Mouse (Mus musculus): Measurements from ENCODE around the gene Crebbp.
A peak's percentile ranks its signal among the peaks of the same experiment; 100 is the strongest.
"Not testable (repeated sequence)": the region's sequence is repeated elsewhere in the genome, so short reads cannot be mapped to it uniquely, and the experiment has no call there.

The Crebbp gene

DNA sequence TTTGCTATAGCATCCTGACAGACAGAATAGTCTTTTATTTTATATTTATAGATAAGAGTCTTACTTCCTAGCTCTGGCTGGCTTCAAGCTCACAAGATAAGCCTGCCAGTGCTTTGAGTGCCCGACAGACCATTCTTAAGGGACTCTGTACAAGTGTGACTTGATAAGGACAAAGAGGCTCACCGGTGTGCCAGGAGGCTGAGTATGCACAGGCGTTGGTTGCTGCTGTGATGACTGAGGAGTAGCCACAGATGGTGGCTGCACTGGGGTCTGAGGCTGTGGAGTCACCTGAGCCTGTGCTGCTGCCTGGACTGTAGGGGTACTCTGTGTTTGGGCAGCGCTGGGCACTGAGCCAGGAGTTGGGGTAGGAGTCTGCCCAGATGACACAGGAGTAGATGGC, 96.7 kb downstream of the Crebbp start:
- Histone ChIP-seq H3K9me3 (ENCODE audit: low read length) (no peaks in the 10 kb centered on the region), H3K36me3 (ENCODE audit: insufficient read depth, low read length) (peaks cover 93% of the 10 kb centered on the region), H3K4me3 (replicated peaks; ENCODE audit: low read length) (no peak overlapping the region), H3K4me1 (replicated peaks; ENCODE audit: low read depth, low read length) (no peaks in the 10 kb centered on the region), H3K27me3 (ENCODE audit: insufficient read depth, low read length) (no peaks in the 10 kb centered on the region)
- TF ChIP-seq CTCF (conservative IDR thresholded peaks at IDR 0.05; ENCODE audit: low read length) (no peak), NANOG (IDR thresholded peaks at IDR 0.05; ENCODE audit: borderline replicate concordance, low read length) (no peak), POU5F1 (IDR thresholded peaks at IDR 0.05; ENCODE audit: borderline replicate concordance, low read length) (no peak)

DNA sequence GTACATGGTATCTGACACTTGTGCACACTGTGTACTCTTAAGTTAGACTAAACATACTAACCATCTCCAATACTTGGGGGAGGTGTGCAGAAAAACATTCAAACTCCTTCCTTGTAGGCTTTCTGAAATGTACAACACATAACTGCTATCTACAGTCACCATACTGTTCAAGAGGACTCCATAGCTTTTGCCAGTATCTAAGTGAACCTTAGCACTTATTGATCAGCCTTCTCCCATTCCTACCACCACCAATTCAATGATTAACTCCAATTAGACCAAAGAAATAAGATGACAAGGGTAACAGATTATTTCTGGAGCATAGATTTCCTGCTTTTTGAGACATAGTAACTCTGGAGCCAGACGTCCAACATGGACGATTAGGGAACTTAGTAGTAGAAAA, 113.4 kb downstream of the Crebbp start:
- H3K4me1 ChIP-seq (replicated peaks; ENCODE audit: low read depth, low read length) = peaks cover 6% of the 10 kb centered on the region; the same call in 1 of the 2 replicates
- H3K9me3 ChIP-seq (ENCODE audit: low read length) = no peaks in the 10 kb centered on the region
- TF ChIP-seq CTCF (conservative IDR thresholded peaks at IDR 0.05; ENCODE audit: low read length) = no peak
- no peak for TF ChIP-seq NANOG (IDR thresholded peaks at IDR 0.05; ENCODE audit: borderline replicate concordance, low read length)
- TF ChIP-seq POU5F1 (IDR thresholded peaks at IDR 0.05; ENCODE audit: borderline replicate concordance, low read length) = no peak
- no peak overlapping the region for H3K4me3 ChIP-seq (replicated peaks; ENCODE audit: low read length)
- H3K27me3 ChIP-seq (ENCODE audit: insufficient read depth, low read length) = no peaks in the 10 kb centered on the region
- H3K36me3 ChIP-seq (ENCODE audit: insufficient read depth, low read length) = peaks cover 67% of the 10 kb centered on the region

DNA sequence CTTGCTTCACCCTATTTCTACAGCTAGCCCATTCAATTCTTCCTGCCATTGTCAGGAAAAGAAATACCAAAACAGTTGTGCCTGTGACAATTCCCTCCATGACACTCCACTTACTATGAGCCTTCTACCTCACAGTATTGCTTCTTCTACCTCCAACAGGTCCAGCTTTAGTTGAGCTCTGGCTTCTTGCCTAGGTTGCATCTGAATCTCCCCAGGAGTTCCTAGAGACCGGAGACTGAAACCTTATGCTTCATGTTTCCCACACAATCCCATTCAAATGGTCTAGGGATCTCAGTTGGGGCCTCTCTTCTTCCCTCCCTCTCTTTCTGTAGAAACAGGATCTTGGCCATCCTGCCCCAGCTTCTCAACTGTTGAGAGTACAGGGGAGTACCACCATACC, 116.3 kb downstream of the Crebbp start:
- Histone ChIP-seq H3K9me3 (ENCODE audit: low read length) (no peaks in the 10 kb centered on the region), H3K36me3 (ENCODE audit: insufficient read depth, low read length) (peaks cover 84% of the 10 kb centered on the region), H3K27me3 (ENCODE audit: insufficient read depth, low read length) (no peaks in the 10 kb centered on the region), H3K4me1 (replicated peaks; ENCODE audit: low read depth, low read length) (peaks cover 6% of the 10 kb centered on the region; the same call in 1 of the 2 replicates), H3K4me3 (replicated peaks; ENCODE audit: low read length) (no peak overlapping the region)
- TF ChIP-seq POU5F1 (IDR thresholded peaks at IDR 0.05; ENCODE audit: borderline replicate concordance, low read length) (no peak), NANOG (IDR thresholded peaks at IDR 0.05; ENCODE audit: borderline replicate concordance, low read length) (no peak), CTCF (conservative IDR thresholded peaks at IDR 0.05; ENCODE audit: low read length) (no peak)

DNA sequence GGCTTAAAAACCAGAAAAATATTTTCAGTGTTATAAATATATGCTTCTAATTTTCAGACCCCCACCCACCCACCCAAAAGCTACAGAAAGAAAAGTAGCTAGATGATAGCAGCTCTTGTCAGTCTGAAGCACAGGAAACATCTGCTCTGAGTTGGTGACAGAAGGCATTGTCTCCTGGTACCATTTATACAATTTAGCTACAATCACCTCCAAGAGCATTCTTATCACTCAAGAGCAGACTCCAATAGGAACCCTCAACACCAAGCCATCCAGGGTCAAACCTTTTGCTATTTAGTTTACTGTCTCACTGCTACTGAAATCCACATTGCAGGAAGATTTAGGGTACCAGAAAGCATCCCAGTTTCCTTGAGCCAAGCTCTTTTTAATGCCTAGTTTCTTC, 116.9 kb downstream of the Crebbp start:
- Histone ChIP-seq H3K36me3 (ENCODE audit: insufficient read depth, low read length) (peaks cover 89% of the 10 kb centered on the region), H3K4me3 (replicated peaks; ENCODE audit: low read length) (no peak overlapping the region), H3K27me3 (ENCODE audit: insufficient read depth, low read length) (no peaks in the 10 kb centered on the region), H3K9me3 (ENCODE audit: low read length) (no peaks in the 10 kb centered on the region), H3K4me1 (replicated peaks; ENCODE audit: low read depth, low read length) (peaks cover 6% of the 10 kb centered on the region; the same call in 1 of the 2 replicates)
- no peak for TF ChIP-seq NANOG (IDR thresholded peaks at IDR 0.05; ENCODE audit: borderline replicate concordance, low read length)
- no peak for TF ChIP-seq POU5F1 (IDR thresholded peaks at IDR 0.05; ENCODE audit: borderline replicate concordance, low read length)
- TF ChIP-seq CTCF (conservative IDR thresholded peaks at IDR 0.05; ENCODE audit: low read length) = no peak

DNA sequence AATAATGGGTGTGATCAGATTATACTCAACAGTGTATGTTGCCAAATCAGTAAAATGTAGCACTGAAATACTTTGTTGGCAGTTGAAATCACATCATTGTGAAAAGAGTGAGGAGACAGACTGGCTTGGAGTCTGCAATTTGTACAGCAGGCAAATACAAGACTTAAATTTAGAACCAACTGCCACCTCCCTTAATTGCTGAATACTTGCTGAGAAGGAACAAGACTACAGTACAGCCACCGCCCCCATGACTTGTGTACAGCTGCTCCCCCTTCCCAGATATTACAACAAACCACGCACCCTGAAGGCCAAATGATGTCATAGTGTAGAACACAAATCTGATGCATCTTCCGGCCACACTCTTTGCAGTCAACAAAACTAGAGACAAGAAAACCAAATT, 117.7 kb downstream of the Crebbp start:
- Histone ChIP-seq H3K4me3 (replicated peaks; ENCODE audit: low read length) (no peak overlapping the region), H3K36me3 (ENCODE audit: insufficient read depth, low read length) (peaks cover 90% of the 10 kb centered on the region), H3K4me1 (replicated peaks; ENCODE audit: low read depth, low read length) (peaks cover 6% of the 10 kb centered on the region; the same call in 1 of the 2 replicates), H3K27me3 (ENCODE audit: insufficient read depth, low read length) (no peaks in the 10 kb centered on the region), H3K9me3 (ENCODE audit: low read length) (no peaks in the 10 kb centered on the region)
- TF ChIP-seq CTCF (conservative IDR thresholded peaks at IDR 0.05; ENCODE audit: low read length) (no peak), NANOG (IDR thresholded peaks at IDR 0.05; ENCODE audit: borderline replicate concordance, low read length) (no peak), POU5F1 (IDR thresholded peaks at IDR 0.05; ENCODE audit: borderline replicate concordance, low read length) (no peak)

DNA sequence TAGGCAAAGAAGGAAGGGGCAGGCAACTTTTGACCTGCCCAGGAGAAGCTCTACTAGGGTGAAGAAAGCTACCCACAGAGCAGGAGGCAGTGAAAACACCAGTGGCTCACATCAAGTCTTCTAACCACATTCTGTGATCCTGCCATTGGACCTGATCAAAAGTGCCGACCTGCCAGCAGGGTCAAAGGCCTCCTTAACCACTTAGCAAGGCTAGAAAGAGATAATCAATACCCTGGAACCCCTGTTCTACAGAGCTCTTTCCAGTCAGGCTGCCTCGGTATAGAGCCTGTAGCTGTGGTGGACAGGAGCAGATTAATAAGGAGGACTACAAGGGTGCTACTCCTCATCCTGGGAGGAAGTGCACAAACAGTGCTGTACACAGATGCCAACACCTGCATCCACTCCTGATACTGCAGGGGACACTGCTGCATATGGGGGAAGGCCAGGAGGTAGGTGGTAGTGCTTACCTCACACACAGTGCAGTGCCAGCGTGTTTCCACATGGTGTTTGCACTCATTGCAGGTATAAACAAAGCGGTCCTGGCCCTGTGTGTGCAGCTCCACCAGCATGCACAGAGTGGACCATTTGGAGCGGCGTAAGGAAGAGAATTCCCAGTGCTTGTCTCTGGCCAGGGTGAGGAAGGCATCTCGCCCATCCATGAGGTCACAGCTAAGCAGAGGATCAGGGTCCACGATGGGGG, 126.4 kb downstream of the Crebbp start:
- H3K36me3 ChIP-seq (ENCODE audit: insufficient read depth, low read length) = peaks cover 94% of the 10 kb centered on the region
- peaks cover 33% of the 10 kb centered on the region for H3K4me1 ChIP-seq (replicated peaks; ENCODE audit: low read depth, low read length)
- TF ChIP-seq NANOG (IDR thresholded peaks at IDR 0.05; ENCODE audit: borderline replicate concordance, low read length) (no peak), CTCF (conservative IDR thresholded peaks at IDR 0.05; ENCODE audit: low read length) (no peak), POU5F1 (IDR thresholded peaks at IDR 0.05; ENCODE audit: borderline replicate concordance, low read length) (no peak)
- no peaks in the 10 kb centered on the region for H3K9me3 ChIP-seq (ENCODE audit: low read length)
- H3K27me3 ChIP-seq (ENCODE audit: insufficient read depth, low read length) = no peaks in the 10 kb centered on the region
- no peak overlapping the region for H3K4me3 ChIP-seq (replicated peaks; ENCODE audit: low read length)

DNA sequence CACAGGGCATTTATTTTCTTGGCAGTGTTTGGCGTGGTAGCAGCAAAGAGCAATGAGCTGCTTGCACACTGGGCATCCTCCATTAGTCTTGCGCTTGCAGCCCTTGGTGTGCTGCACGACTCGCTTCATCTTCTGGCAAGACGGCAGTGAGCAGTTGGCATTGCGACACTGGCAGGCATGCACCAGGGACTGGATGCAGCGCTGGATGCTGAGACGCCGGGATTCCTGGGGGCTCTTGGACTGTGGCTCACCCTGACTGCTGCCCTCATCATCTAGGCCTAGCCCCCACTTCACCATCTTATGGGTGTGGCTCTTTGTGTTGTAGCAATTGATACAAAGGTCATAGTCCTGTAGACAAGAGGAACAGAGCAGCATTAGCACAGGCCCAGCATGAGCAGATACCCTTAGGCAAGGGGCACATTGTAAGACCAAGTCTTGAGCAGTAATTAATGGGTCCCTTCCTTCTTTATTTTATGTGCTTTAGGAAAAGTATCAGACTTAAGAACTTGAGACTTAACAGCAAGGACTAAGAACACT, 127.9 kb downstream of the Crebbp start:
- TF ChIP-seq NANOG (IDR thresholded peaks at IDR 0.05; ENCODE audit: borderline replicate concordance, low read length) (no peak), CTCF (conservative IDR thresholded peaks at IDR 0.05; ENCODE audit: low read length) (no peak), POU5F1 (IDR thresholded peaks at IDR 0.05; ENCODE audit: borderline replicate concordance, low read length) (no peak)
- H3K4me1 ChIP-seq (replicated peaks; ENCODE audit: low read depth, low read length) = peaks cover 33% of the 10 kb centered on the region
- H3K36me3 ChIP-seq (ENCODE audit: insufficient read depth, low read length) = peaks cover 88% of the 10 kb centered on the region
- no peaks in the 10 kb centered on the region for H3K9me3 ChIP-seq (ENCODE audit: low read length)
- H3K27me3 ChIP-seq (ENCODE audit: insufficient read depth, low read length) = no peaks in the 10 kb centered on the region
- 0 out of 2 replicates have a peak overlapping the region, but pooled peaks have one; percentile 13 for H3K4me3 ChIP-seq (replicated peaks; ENCODE audit: low read length)

DNA sequence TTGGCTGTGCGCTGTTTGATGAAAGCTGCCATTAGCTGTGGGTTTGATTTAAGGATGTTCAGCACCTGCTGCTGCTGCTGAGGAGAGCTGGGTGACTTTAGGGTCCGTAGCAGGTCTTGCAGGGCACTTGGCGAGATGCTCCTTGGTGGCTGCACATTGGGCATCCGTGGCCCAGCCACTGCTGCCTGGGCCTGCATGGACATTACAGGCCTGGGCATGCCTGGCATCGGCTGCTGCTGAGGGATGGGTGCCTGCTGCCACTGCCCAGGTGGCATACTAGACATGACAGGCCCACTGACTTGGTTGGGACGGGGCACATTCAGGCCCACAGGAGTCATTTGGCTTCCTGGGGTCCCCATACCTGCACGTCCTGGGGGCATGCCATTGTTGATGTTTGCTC, 128.7 kb downstream of the Crebbp start:
- peaks cover 33% of the 10 kb centered on the region for H3K4me1 ChIP-seq (replicated peaks; ENCODE audit: low read depth, low read length)

DNA sequence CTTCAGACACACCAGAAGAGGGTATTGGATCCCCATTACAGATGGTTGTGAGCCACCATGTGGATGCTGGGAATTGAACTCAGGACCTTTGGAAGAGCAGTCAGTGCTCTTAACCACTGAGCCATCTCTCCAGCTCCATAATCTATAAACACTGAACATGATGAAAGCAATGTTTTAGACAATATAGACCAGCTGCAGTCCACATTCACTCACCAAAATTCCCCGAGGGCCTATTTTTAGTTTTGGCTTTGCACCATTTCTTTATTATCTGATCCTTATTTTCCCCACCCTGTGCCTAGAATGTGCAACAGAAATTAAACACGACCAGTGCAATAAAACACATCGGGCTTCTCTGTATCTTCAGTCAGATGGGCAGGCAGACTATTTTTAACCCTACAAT, 133.4 kb downstream of the Crebbp start:
- peaks cover 43% of the 10 kb centered on the region for H3K36me3 ChIP-seq (ENCODE audit: insufficient read depth, low read length)
- not testable (repeated sequence) for H3K27me3 ChIP-seq (ENCODE audit: insufficient read depth, low read length); H3K9me3 ChIP-seq (ENCODE audit: low read length); H3K4me3 ChIP-seq (replicated peaks; ENCODE audit: low read length)
- peaks cover 40% of the 10 kb centered on the region for H3K4me1 ChIP-seq (replicated peaks; ENCODE audit: low read depth, low read length)

More for the DNA sequence above, 128.7 kb downstream of the Crebbp start:
- Histone ChIP-seq H3K36me3 (ENCODE audit: insufficient read depth, low read length) (peaks cover 79% of the 10 kb centered on the region), H3K27me3 (ENCODE audit: insufficient read depth, low read length) (no peaks in the 10 kb centered on the region), H3K9me3 (ENCODE audit: low read length) (no peaks in the 10 kb centered on the region), H3K4me3 (replicated peaks; ENCODE audit: low read length) (0 out of 2 replicates have a peak overlapping the region, but pooled peaks have one; percentile 13)
- TF ChIP-seq POU5F1 (IDR thresholded peaks at IDR 0.05; ENCODE audit: borderline replicate concordance, low read length) (no peak), CTCF (conservative IDR thresholded peaks at IDR 0.05; ENCODE audit: low read length) (no peak), NANOG (IDR thresholded peaks at IDR 0.05; ENCODE audit: borderline replicate concordance, low read length) (no peak)

Measured in E14TG2a.4 (cell line).